Mouse (Mus musculus): ENCODE results near the gene Hoxb8.

The Hoxb8 gene

GRCm38 (mm10) chr11:96267021-96267920, 14.4 kb upstream of the Hoxb8 start:
- DNase-seq (ENCODE audit: low read depth, low spot score), result no peak

DNA sequence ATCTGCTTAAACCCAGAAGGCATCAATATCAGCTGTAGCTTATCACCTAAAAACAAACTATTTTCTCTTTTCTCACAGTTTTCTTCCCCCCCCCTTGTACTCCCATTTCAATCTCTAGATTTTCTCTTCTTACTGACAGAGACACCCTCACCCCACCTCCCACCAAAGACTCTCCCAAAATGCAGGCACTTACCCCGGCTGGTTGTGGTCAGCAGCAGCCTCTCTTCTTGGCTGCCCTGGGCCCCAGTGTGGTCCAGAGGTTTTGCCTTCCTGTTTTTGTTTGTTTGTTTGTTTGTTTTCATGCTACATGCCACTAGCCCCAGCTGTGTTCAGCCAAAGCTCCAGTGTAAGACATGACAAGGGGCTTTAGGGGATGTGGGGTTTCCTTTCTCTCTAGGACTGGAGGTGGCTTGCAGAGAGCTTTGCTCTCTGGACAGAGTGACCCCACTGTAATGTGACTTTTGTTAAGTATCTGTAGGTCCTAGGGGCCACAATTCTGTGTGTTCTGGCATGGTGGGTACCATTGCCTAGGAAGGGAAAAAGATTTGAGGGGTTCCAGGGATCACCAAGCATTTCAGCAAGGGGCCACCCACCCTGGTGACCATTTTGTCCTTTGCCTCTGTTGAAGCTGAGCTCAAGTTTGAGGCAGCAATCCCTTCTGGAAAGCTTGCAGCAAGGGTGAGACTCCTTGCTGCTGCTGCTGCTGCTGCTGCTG, 13.5 kb upstream of the Hoxb8 start:
- no peak for DNase-seq (ENCODE audit: low read depth, low spot score)

GRCm38 (mm10) chr11:96269869-96270268, 11.8 kb upstream of the Hoxb8 start:
- DNase-seq (ENCODE audit: low read depth, low spot score), result peak; percentile 36

DNA sequence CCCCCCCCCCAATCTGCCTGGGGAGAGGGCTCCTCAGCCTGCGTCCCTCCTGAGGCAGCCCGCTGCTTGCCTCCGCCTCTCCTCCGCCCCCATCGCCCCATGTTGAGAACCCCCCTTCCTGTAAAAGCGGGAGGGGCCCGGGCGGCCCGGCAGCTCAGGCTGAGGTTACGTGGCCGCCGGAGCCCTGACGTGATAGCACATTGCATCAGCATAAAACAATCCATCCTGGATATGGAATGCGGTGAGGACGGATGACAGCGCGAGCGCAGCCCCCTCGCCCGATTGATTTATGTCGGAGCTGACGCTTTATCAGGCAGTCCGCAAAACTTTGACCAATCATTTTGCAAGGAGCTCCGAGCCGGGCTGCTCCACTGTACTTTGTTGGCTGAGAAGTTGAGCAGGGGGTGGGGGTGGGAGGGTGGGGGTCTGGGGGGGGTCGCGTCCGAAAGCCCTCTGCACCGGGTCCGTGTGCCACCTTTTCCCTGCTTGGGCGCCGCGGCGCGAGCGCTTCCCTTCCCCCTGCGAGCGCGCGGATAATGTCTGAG, 10.6 kb upstream of the Hoxb8 start, which contains the start of gene Hoxb9:
Hoxb9 (plus strand) TSS at position 462 of the 545 bp plus-strand sequence.
- peak; percentile 55 for DNase-seq (ENCODE audit: low read depth, low spot score)

DNA sequence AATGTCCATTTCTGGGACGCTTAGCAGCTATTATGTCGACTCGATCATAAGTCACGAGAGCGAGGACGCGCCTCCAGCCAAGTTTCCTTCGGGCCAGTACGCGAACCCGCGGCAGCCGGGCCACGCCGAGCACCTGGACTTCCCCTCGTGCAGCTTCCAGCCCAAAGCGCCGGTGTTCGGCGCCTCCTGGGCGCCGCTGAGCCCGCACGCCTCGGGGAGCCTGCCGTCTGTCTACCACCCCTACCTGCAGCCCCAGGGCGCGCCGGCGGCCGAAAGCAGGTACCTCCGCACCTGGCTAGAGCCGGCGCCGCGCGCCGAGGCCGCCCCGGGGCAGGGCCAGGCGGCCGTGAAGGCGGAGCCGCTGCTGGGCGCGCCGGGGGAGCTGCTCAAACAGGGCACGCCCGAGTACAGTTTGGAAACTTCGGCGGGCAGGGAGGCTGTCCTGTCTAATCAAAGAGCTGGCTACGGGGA, 10.1 kb upstream of the Hoxb8 start:
- peak; percentile 70 for DNase-seq (ENCODE audit: low read depth, low spot score)

DNA sequence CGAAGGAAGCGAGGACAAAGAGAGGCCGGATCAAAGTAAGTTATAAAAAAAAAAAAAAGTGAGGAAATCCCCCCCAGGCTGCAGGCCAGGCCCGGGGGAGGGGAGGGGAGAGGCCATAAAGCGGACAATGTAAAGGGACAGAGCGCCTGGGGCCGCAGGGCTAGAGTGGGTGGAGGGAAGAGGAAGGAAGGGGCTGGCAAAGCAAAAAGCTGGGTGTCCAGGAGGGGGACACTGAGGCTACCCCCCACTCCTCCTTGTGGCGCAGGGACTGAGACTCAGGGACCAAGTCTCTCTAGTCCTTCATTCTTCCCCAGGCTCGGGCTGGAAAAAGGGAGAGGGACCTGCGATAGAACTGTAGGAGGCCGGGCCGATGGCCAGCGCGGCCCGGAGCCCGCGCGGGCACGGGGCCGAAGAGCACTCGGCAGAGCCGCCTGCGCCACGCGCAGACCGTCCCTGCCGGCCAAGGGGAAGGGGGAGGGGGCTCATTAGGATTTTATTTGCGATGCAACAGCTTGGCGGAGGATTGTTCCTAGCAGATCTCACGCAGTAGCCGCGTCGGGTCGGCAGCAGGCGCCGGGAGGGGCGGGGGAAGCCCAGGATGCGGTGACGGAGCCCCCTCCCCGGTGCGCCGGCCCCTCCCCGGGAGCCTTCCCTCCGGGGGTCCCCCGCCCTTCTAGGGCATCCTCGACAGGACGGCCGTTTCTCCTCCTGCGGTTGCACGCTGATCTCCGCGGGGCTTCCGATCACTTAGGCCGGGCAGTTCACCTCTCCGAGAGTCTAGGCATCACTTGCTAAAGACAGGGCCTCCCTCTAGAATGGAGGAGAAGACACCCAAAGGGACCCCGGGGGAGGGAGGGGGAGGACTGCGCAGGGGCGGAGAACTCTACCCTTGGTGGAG, 9.4 kb upstream of the Hoxb8 start:
- DNase-seq (ENCODE audit: low read depth, low spot score), result peak; percentile 56

DNA sequence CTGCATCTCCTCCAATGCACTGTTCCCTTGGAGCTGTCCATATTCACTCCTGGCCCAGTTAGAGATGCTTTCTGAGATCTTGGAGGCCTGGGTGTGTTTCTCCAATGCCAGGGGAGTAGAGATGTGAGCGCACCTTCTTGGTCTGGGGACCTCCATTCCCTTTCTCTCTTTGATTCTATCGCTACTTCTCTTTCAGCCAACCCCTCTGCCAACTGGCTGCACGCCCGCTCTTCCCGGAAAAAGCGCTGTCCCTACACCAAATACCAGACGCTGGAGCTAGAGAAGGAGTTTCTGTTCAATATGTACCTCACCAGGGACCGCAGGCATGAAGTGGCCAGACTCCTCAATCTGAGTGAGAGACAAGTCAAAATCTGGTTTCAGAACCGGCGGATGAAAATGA, 7.3 kb upstream of the Hoxb8 start:
- DNase-seq (ENCODE audit: low read depth, low spot score), result no peak

- DNase-seq (ENCODE audit: low read depth, low spot score), result no peak
These were observed 5.8 kb upstream of the Hoxb8 start for GRCm38 (mm10) chr11:96275896-96276295.

GRCm38 (mm10) chr11:96277151-96278044, 4.3 kb upstream of the Hoxb8 start:
- DNase-seq (ENCODE audit: low read depth, low spot score), result no peak

DNA sequence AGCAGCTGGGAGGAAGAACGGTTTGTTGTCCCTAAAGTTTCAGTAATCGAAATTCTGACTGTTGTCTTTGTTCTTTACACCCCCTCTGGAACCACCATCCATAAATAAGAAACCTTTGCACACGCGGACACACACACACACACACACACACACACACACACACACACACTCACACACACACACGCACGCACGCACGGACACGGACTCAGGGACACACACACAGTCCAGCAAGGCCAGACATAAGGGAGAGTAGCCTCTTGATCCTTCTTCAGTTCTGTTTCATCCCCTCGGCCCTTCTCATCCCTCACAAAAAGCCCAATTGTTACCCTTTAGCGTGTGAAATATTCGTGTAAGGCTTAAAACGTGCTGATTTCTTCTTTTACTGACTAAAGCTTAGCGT, 3.4 kb upstream of the Hoxb8 start:
- DNase-seq (ENCODE audit: low read depth, low spot score), result no peak

- DNase-seq (ENCODE audit: low read depth, low spot score), result peak; percentile 88
These were observed 2.9 kb upstream of the Hoxb8 start for GRCm38 (mm10) chr11:96278773-96279172.

GRCm38 (mm10) chr11:96279421-96280233, 2.1 kb upstream of the Hoxb8 start:
- peak; percentile 43 for DNase-seq (ENCODE audit: low read depth, low spot score)

DNA sequence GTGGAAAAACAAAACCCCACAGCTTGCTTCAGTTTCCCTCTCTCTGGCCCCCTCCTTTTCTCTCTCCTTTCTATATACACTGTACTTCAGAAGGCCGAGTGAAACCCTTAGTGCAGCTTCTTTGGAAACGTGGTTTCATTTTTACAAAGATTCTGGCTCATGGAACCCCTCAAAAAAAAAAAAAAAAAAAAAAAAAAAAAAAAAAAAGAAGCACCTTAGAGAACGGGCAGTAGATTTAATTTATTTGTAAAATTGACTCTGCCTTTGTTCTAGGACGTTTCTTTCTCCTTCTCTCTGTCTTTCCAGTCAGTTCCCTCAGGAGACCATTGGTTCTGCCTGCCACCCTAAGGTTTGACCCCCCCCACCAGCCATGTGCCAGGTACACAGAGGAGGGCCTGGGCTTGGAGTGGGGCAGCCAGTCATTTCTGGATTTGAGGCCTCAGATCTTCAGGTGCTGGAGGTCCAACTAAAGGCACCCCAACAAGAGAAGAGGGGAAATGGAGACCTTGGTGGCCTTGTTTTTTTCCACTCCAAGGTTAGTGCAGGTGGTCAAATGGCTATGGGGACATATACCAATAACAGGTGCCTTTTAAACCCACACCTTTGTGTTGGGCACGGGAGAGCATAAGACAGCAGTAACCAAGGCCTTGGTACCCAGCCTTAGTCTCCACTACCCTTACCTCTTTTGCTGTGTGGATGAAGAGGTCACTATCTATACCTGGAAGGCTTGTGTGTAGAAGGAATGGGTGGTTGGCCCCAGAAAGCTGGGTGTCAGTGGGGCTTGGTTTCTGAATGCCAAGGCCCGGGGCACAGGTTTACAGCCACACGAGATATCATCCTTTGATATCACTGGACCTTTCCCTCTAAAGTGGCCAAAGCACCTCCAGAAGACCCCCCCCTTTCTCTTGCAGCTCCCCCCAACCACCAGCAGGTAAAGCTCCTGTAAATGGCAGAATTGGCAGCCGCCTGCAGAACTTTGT, 1.0 kb upstream of the Hoxb8 start:
- no peak for DNase-seq (ENCODE audit: low read depth, low spot score)

- DNase-seq (ENCODE audit: low read depth, low spot score), result peak; percentile 24
These were observed 309 bp upstream of the Hoxb8 start for GRCm38 (mm10) chr11:96281396-96281795.

- DNase-seq (ENCODE audit: low read depth, low spot score), result peak; percentile 82
These were observed 1.2 kb downstream of the Hoxb8 start for GRCm38 (mm10) chr11:96282795-96283430.

DNA sequence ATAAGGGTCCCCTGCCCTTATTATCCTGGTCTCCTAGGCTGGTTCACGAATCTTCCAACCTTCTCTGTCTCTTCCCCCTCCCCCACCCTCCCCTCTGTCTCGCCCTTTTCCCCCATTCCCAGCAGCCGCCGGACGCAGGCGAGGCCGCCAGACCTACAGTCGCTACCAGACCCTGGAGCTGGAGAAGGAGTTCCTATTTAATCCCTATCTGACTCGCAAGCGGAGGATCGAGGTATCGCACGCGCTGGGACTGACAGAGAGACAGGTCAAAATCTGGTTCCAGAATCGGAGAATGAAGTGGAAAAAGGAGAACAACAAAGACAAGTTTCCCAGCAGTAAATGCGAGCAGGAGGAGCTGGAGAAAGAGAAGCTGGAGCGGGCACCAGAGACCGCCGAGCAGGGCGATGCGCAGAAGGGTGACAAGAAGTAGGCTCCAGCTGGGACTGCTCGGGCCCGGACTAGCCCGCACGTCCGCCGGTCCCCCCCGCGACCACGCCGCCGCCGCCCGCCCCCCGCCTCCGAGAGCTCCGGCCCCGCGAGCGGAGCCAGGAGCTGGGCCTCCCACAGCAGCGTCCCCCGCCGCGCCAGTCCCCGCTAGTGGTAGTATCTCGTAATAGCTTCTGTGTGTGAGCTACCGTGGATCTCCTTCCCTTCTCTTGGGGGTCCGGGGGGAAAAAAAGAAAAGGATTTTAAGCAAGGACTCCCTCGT, 2.5 kb downstream of the Hoxb8 start:
- peak; percentile 87 for DNase-seq (ENCODE audit: low read depth, low spot score)
